Mouse (Mus musculus): ENCODE data around the gene Map2k2. TPM values are rescaled to one million over a fixed set of nuclear protein-coding genes. Genes with fewer than 3 reads are reported as not detected.

The Map2k2 gene
- total and polyA plus RNA-seq, 3 experiments = 52.2 to 272 (median 63.5) TPM

DNA sequence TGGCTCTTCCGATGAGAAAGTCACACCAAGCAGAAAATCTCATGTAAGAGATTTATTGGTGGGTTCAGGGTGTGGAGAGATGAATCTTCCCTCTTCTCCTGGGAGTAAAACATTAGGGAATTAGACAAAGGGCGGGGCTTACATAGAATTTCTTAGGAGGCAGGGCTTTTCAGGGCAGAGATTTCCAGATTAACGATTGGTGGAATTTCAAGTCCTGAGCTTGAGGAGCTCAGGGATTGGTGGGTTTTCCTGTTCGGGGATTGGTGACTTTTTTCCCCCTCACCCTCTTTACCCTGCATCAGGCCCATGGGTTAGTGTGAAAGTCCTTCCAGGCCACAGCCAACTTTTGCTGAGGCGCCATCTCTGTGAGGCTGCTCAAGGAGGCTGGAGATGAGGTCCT lies 37.0 kb upstream of the Map2k2 start:
- ATAC-seq (ENCODE audit: extremely low read depth, insufficient number of reproducible peaks, low FRiP score, poor library complexity, severe bottlenecking) = no peak
- DNase-seq (ENCODE audit: low spot score) = no peak
- Histone ChIP-seq H3K9me3 (replicated peaks) (0 out of 2 replicates have a peak, but pooled peaks cover 2% of the 10 kb centered on the region), H3K36me3 (replicated peaks) (peaks cover 27% of the 10 kb centered on the region), H3K4me1 (ENCODE audit: insufficient read depth, low read depth, low read length) (peaks cover 34% of the 10 kb centered on the region), H3K27me3 (ENCODE audit: insufficient read depth, low read length) (peaks cover 21% of the 10 kb centered on the region), H3K4me3 (ENCODE audit: low read depth, low read length) (no peak overlapping the region)
- TF ChIP-seq POLR2AphosphoS5 (IDR thresholded peaks at IDR 0.05; ENCODE audit: insufficient replicate concordance, low read depth, low read length) (no peak), GATA1 (IDR thresholded peaks at IDR 0.05; ENCODE audit: borderline replicate concordance, low read length) (no peak), GATA2 (IDR thresholded peaks at IDR 0.05; ENCODE audit: borderline replicate concordance, low read depth, low read length) (no peak), TAL1 (conservative IDR thresholded peaks at IDR 0.05; ENCODE audit: low read depth, low read length) (no peak), CTCF (IDR thresholded peaks at IDR 0.05; ENCODE audit: low read depth, low read length) (no peak)

DNA sequence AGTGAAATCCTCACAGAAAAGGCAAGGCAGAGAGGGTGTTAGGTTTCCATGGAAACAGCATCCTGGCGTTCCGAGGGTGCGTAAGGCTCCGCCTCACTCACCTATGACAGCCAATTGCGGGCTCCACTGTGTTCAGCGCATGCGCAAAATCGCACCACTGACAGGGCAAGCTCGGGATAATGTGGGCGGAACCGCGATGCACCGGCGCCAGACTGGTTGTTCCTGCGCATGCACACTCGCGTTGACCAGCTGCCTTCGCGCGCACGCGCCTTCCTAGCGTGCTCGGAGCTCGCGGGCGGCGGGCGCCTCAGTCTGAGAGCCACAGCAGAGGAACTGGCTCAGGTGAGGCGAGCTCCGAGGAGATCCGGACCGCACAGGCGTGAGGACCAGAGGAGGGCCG lies 35.9 kb upstream of the Map2k2 start, which contains the start of gene Thop1:
Thop1 (plus strand) TSS at position 200 of the 400 bp plus-strand sequence.
- TF ChIP-seq TAL1 (conservative IDR thresholded peaks at IDR 0.05; ENCODE audit: low read depth, low read length) = no peak
- no peak for TF ChIP-seq CTCF (IDR thresholded peaks at IDR 0.05; ENCODE audit: low read depth, low read length)
- no peak for TF ChIP-seq POLR2AphosphoS5 (IDR thresholded peaks at IDR 0.05; ENCODE audit: insufficient replicate concordance, low read depth, low read length)
- no peak for TF ChIP-seq GATA2 (IDR thresholded peaks at IDR 0.05; ENCODE audit: borderline replicate concordance, low read depth, low read length)
- no peak for TF ChIP-seq GATA1 (IDR thresholded peaks at IDR 0.05; ENCODE audit: borderline replicate concordance, low read length)
- Histone ChIP-seq H3K9me3 (replicated peaks) (no peaks in the 10 kb centered on the region), H3K4me3 (ENCODE audit: low read depth, low read length) (peak within 1 kb of the TSS; percentile 81), H3K27me3 (ENCODE audit: insufficient read depth, low read length) (peaks cover 17% of the 10 kb centered on the region), H3K4me1 (ENCODE audit: insufficient read depth, low read depth, low read length) (peaks cover 34% of the 10 kb centered on the region), H3K36me3 (replicated peaks) (peaks cover 38% of the 10 kb centered on the region)
- DNase-seq (ENCODE audit: low spot score) = peak; percentile 99
- ATAC-seq (ENCODE audit: extremely low read depth, insufficient number of reproducible peaks, low FRiP score, poor library complexity, severe bottlenecking) = peak; percentile 98

DNA sequence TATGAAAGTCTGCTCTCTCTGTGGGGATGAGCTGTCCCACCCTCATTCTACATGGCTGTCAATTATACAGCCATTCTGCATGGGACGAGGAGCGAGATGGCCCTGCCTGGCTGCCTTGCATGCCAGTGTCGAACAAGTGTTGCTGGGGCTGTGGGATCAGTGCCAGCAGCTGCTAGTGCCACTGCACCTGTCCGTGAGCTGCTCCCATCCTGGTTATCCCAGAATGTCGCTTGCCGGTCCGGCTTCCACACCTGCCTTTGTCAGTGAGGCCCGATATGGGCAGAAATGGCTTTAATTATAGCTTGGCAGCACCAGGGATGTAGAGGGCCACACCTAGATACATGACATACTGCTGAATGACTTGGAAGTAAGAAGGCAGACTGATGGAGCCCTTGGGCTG lies 33.4 kb upstream of the Map2k2 start:
- Histone ChIP-seq H3K9me3 (replicated peaks) (no peaks in the 10 kb centered on the region), H3K36me3 (replicated peaks) (peaks cover 62% of the 10 kb centered on the region), H3K27me3 (ENCODE audit: insufficient read depth, low read length) (peaks cover 11% of the 10 kb centered on the region), H3K4me1 (ENCODE audit: insufficient read depth, low read depth, low read length) (peaks cover 42% of the 10 kb centered on the region), H3K4me3 (ENCODE audit: low read depth, low read length) (no peak overlapping the region)
- ATAC-seq (ENCODE audit: extremely low read depth, insufficient number of reproducible peaks, low FRiP score, poor library complexity, severe bottlenecking) (no peak), DNase-seq (ENCODE audit: low spot score) (no peak)
- TF ChIP-seq POLR2AphosphoS5 (IDR thresholded peaks at IDR 0.05; ENCODE audit: insufficient replicate concordance, low read depth, low read length) (no peak), GATA2 (IDR thresholded peaks at IDR 0.05; ENCODE audit: borderline replicate concordance, low read depth, low read length) (no peak), TAL1 (conservative IDR thresholded peaks at IDR 0.05; ENCODE audit: low read depth, low read length) (no peak), GATA1 (IDR thresholded peaks at IDR 0.05; ENCODE audit: borderline replicate concordance, low read length) (no peak), CTCF (IDR thresholded peaks at IDR 0.05; ENCODE audit: low read depth, low read length) (no peak)

DNA sequence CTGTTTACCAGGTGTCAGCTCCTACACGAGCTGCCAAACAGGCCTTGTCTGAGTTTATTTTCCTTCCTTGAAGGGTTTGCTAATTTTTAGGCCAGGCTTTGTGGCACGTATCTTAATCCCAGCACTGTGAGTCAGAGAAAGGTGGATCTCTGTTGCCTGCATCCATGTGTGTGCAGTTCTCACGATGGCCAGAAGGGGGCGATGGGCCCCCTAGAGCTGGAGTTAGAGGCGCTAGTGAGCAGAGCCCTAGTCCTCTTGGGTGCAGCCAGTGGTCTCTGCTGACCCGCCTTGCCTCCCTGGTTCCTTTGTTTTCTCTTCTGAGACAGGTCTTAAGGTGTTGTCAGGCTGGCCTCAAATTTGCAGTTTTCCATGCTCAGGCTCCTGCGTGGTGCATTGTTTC lies 32.3 kb upstream of the Map2k2 start:
- no peak overlapping the region for H3K4me3 ChIP-seq (ENCODE audit: low read depth, low read length)
- DNase-seq (ENCODE audit: low spot score) (no peak), ATAC-seq (ENCODE audit: extremely low read depth, insufficient number of reproducible peaks, low FRiP score, poor library complexity, severe bottlenecking) (no peak)
- H3K4me1 ChIP-seq (ENCODE audit: insufficient read depth, low read depth, low read length) = peaks cover 42% of the 10 kb centered on the region
- TF ChIP-seq CTCF (IDR thresholded peaks at IDR 0.05; ENCODE audit: low read depth, low read length) (peak; percentile 80; the same call in 1 of the 2 replicates), POLR2AphosphoS5 (IDR thresholded peaks at IDR 0.05; ENCODE audit: insufficient replicate concordance, low read depth, low read length) (no peak)
- H3K9me3 ChIP-seq (replicated peaks) = no peaks in the 10 kb centered on the region
- H3K36me3 ChIP-seq (replicated peaks) = peaks cover 74% of the 10 kb centered on the region
- H3K27me3 ChIP-seq (ENCODE audit: insufficient read depth, low read length) = peaks cover under 1% of the 10 kb centered on the region; the same call in 1 of the 2 replicates

DNA sequence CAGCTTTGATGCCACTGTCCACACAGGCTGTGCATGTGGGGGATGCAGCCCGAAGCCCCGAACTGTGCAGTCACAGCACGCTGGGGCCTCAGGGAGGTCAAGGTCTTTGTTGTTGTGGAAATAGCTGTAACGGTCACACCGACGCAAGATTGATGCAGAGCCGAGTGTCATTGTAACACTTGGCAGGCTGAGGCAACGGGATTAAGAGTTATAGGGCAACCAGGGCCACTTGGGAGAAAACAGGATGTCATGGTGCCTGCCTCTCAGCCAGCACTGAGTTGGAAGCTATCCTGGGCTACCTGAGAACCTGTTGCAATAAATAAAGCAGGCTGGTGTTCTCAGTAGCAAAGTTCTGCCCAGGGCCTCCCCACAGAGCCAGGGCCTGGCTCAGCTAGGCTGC lies 30.0 kb upstream of the Map2k2 start:
- DNase-seq (ENCODE audit: low spot score) = no peak
- TF ChIP-seq CTCF (IDR thresholded peaks at IDR 0.05; ENCODE audit: low read depth, low read length) = no peak
- no peak for TF ChIP-seq GATA2 (IDR thresholded peaks at IDR 0.05; ENCODE audit: borderline replicate concordance, low read depth, low read length)
- no peak for TF ChIP-seq GATA1 (IDR thresholded peaks at IDR 0.05; ENCODE audit: borderline replicate concordance, low read length)
- TF ChIP-seq TAL1 (conservative IDR thresholded peaks at IDR 0.05; ENCODE audit: low read depth, low read length) = no peak
- TF ChIP-seq POLR2AphosphoS5 (IDR thresholded peaks at IDR 0.05; ENCODE audit: insufficient replicate concordance, low read depth, low read length) = no peak
- H3K4me1 ChIP-seq (ENCODE audit: insufficient read depth, low read depth, low read length) = peaks cover 26% of the 10 kb centered on the region
- no peaks in the 10 kb centered on the region for H3K9me3 ChIP-seq (replicated peaks)
- no peak overlapping the region for H3K4me3 ChIP-seq (ENCODE audit: low read depth, low read length)
- H3K36me3 ChIP-seq (replicated peaks) = peaks cover 97% of the 10 kb centered on the region
- no peak for ATAC-seq (ENCODE audit: extremely low read depth, insufficient number of reproducible peaks, low FRiP score, poor library complexity, severe bottlenecking)
- no peaks in the 10 kb centered on the region for H3K27me3 ChIP-seq (ENCODE audit: insufficient read depth, low read length)

DNA sequence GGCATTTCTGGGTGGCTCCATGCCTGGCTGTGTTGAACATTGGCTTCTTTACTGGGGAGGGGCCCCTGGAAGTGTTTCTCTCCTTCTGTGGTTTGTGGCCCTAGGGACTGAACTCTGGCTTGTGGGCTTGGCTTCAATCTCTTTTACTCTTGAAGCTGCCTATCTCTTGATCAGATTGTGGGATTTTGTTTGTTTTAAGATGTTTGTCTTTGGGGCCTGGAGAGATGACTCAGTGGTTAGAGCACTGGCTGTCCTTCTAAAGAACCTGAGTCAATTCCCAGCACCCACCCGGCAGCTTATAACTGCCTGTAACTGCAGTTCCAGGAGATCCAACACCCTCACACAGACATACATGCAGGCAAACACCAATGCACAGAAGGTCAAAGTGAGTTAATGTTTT lies 29.4 kb upstream of the Map2k2 start:
- no peak for TF ChIP-seq CTCF (IDR thresholded peaks at IDR 0.05; ENCODE audit: low read depth, low read length)
- no peak for TF ChIP-seq POLR2AphosphoS5 (IDR thresholded peaks at IDR 0.05; ENCODE audit: insufficient replicate concordance, low read depth, low read length)
- TF ChIP-seq GATA2 (IDR thresholded peaks at IDR 0.05; ENCODE audit: borderline replicate concordance, low read depth, low read length) = no peak
- no peak for TF ChIP-seq TAL1 (conservative IDR thresholded peaks at IDR 0.05; ENCODE audit: low read depth, low read length)
- no peak for TF ChIP-seq GATA1 (IDR thresholded peaks at IDR 0.05; ENCODE audit: borderline replicate concordance, low read length)
- no peak overlapping the region for H3K4me3 ChIP-seq (ENCODE audit: low read depth, low read length)

More for the DNA sequence above, 29.4 kb upstream of the Map2k2 start:
- DNase-seq (ENCODE audit: low spot score) = no peak
- Histone ChIP-seq H3K9me3 (replicated peaks) (no peaks in the 10 kb centered on the region), H3K4me1 (ENCODE audit: insufficient read depth, low read depth, low read length) (peaks cover 20% of the 10 kb centered on the region), H3K27me3 (ENCODE audit: insufficient read depth, low read length) (no peaks in the 10 kb centered on the region), H3K36me3 (replicated peaks) (peaks cover 100% of the 10 kb centered on the region)
- ATAC-seq (ENCODE audit: extremely low read depth, insufficient number of reproducible peaks, low FRiP score, poor library complexity, severe bottlenecking) = no peak
